Mouse (Mus musculus) heart, embryonic 12.5 days (tissue): Measurements from ENCODE around the gene 4933428G20Rik. TPM values are rescaled to one million over a fixed set of nuclear protein-coding genes. Genes with fewer than 3 reads are reported as not detected.

Experiments used
- ATAC-seq: fragments of 200-750 bp; cut with Nextera tagmentation; 2 replicates; pipeline ENCODE4 v1.8.0; 2017; ENCODE audit warnings: moderate TSS enrichment, moderate library complexity; ENCODE audit not compliant: insufficient number of reproducible peaks, low FRiP score
- H3K27ac ChIP-seq: fragments of 300-500 bp; sonication (generic); 2 replicates; pipeline ENCODE4 v1.5.1; 2016; ENCODE audit warnings: mild to moderate bottlenecking, moderate library complexity; ENCODE audit not compliant: poor library complexity, severe bottlenecking
- H3K27me3 ChIP-seq: fragments of 300-500 bp; sonication (generic); replicated peaks from 2 replicates; pipeline ENCODE4 v1.6.1; 2016; ENCODE audit warnings: mild to moderate bottlenecking, moderate library complexity
- H3K36me3 ChIP-seq: fragments of 300-500 bp; sonication (generic); 2 replicates; pipeline ENCODE4 v1.6.1; 2016; ENCODE audit warnings: mild to moderate bottlenecking, moderate library complexity
- H3K4me1 ChIP-seq: fragments of 300-500 bp; sonication (generic); replicated peaks from 2 replicates; pipeline ENCODE4 v1.6.1; 2016; ENCODE audit warnings: mild to moderate bottlenecking
- H3K4me2 ChIP-seq: fragments of 300-500 bp; sonication (generic); 2 replicates; pipeline ENCODE4 v1.6.1; 2016; ENCODE audit warnings: mild to moderate bottlenecking, moderate library complexity
- H3K4me3 ChIP-seq: fragments of 300-500 bp; sonication (generic); 2 replicates; pipeline ENCODE4 v1.5.1; 2016; ENCODE audit warnings: mild to moderate bottlenecking
- H3K9ac ChIP-seq: fragments of 300-500 bp; sonication (generic); 2 replicates; pipeline ENCODE4 v1.6.1; 2016; ENCODE audit warnings: mild to moderate bottlenecking, moderate library complexity
- H3K9me3 ChIP-seq: fragments of 300-500 bp; sonication (generic); replicated peaks from 2 replicates; pipeline ENCODE4 v1.6.1; 2016; ENCODE audit warnings: mild to moderate bottlenecking, moderate library complexity
- WGBS: fragments of 180-500 bp; shearing (Covaris S2); methylation state at CpG from one replicate; pipeline ENCODE4 v1.1.7; 2016; 5-methylcytosine and 5-hydroxymethylcytosine counted together
- polyA plus RNA-seq: library from polyadenylated mRNA; unstranded; fragments of >200 nt; fragmentation: Nextera tagmentation; extraction: Ambion mirVana; gene quantifications from 2 replicates; pipeline ENCODE4 v1.2.1, GENCODE M21; 2016

Gene 4933428G20Rik
- polyA plus RNA-seq = 0.90 and 1.00 TPM in 2 replicates

DNA sequence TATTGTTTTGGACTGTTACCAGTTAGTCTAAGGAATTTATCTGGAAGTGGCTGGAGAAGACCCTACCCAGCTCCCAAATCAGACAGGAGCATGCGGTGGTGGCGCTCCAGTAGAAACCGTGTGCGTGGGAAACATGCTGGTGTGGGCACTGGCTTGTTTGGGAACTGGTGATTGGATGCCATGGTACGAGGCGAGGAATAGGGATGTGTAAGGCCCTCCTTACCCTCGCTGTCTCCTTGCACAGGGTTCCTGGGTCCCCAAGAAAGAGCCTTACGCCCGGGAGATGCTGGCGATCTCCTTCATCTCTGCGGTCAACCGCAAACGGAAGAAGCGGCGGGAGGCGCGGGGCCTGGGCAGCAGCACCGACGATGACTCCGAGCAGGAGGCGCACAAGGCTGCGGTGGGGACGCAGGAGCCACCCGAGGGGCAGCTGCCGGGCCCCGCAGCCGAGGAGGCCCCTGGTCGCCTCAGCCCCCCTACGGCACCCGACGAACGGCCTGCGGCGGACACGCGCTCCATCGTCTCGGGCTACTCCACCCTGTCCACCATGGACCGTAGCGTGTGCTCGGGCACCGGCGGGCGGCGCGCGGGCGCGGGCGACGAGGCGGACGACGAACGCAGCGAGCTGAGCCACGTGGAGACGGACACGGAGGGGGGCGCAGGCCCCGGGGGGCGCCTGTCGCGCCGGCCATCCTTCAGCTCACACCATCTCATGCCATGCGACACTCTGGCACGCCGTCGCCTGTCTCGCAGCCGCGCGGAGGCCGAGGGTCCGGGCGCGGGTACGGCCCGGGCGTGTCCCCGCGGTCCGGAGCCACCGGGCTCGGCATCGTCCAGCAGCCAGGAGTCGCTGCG lies at the start of gene 4933428G20Rik:
Gene 4933428G20Rik (minus strand): TSS at position 476 of the 855 bp plus-strand sequence.
- ATAC-seq = 0 out of 2 replicates have a peak, but pooled peaks have one; percentile 13
- Histone ChIP-seq H3K27ac (no peak within 1 kb of the TSS), H3K27me3 (peaks cover 38% of the 10 kb centered on the region), H3K4me3 (peak within 1 kb of the TSS; percentile 30), H3K9ac (peak within 1 kb of the TSS; percentile 27; the same call in 1 of the 2 replicates), H3K36me3 (peaks cover 65% of the 10 kb centered on the region), H3K4me2 (peak within 1 kb of the TSS; percentile 59), H3K9me3 (0 out of 2 replicates have a peak, but pooled peaks cover 3% of the 10 kb centered on the region), H3K4me1 (peaks cover 19% of the 10 kb centered on the region)
- WGBS = 35% methylated on average over 88 of the region's 88 CpGs

- H3K9me3 ChIP-seq = no peaks in the 10 kb centered on the region
- H3K27me3 ChIP-seq = peaks cover 100% of the 10 kb centered on the region
- H3K36me3 ChIP-seq = no peaks in the 10 kb centered on the region
- H3K9ac ChIP-seq = no peak overlapping the region
- no peak overlapping the region for H3K27ac ChIP-seq
- H3K4me2 ChIP-seq = no peak overlapping the region
- peaks cover 13% of the 10 kb centered on the region for H3K4me1 ChIP-seq
- H3K4me3 ChIP-seq = no peak overlapping the region
- no peak for ATAC-seq
- WGBS = 33% methylated on average over 8 of the region's 8 CpGs
Observed at GRCm38 (mm10) chr11:97548757-97549156, 48.6 kb upstream of the 4933428G20Rik start.

DNA sequence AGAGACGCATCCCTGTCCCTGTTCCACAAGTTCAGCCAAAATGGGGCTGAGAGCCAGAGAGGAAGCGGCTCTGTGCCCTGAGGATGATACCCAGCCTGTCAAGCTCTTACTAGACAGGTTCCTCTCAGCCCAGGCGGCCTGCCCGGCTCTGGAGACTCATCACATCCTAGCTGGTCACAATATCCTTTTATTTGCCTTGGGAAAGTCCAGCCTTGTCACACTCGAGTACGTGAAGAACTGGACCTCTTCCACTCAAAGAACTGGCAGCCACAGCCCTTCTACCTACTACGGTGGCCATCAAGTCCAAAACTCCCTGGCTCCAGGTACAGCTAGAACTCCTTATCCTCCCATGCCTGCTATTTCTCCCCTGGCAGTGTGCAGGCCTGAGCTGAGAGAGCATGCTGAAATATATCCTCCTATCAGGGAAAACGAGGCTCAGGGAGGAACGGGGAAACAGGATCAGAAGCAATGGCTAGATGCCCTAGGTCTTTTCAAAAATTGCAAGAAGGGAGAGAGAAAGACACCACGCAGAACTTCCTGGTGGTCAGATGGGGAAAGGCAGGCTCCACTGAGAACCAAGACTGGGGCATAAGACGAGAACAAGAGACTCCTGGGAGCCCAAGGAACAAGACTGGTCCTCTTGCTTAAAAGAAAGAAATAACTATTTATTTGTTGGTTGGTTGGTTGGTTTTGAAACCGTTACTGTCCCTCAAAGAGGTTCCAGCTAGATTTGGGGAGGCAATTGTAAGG lies 48.0 kb upstream of the 4933428G20Rik start:
- ATAC-seq = no peak
- Histone ChIP-seq H3K27ac (no peak overlapping the region), H3K4me3 (no peak overlapping the region), H3K4me2 (no peak overlapping the region), H3K9ac (no peak overlapping the region), H3K9me3 (no peaks in the 10 kb centered on the region), H3K27me3 (peaks cover 100% of the 10 kb centered on the region), H3K36me3 (no peaks in the 10 kb centered on the region), H3K4me1 (peaks cover 13% of the 10 kb centered on the region)
- 58% methylated on average over 12 of the region's 12 CpGs for WGBS

GRCm38 (mm10) chr11:97546804-97547411 lies 46.8 kb upstream of the 4933428G20Rik start:
- peak overlapping the region; percentile 73 for H3K9ac ChIP-seq
- no peak overlapping the region for H3K27ac ChIP-seq
- no peaks in the 10 kb centered on the region for H3K9me3 ChIP-seq
- H3K4me2 ChIP-seq = peak overlapping the region; percentile 100
- H3K4me3 ChIP-seq = peak overlapping the region; percentile 69
- H3K4me1 ChIP-seq = peaks cover 13% of the 10 kb centered on the region
- H3K36me3 ChIP-seq = no peaks in the 10 kb centered on the region
- WGBS = 1% methylated on average over 54 of the region's 73 CpGs
- peak; percentile 38; the same call in 1 of the 2 replicates for ATAC-seq
- H3K27me3 ChIP-seq = peaks cover 100% of the 10 kb centered on the region

DNA sequence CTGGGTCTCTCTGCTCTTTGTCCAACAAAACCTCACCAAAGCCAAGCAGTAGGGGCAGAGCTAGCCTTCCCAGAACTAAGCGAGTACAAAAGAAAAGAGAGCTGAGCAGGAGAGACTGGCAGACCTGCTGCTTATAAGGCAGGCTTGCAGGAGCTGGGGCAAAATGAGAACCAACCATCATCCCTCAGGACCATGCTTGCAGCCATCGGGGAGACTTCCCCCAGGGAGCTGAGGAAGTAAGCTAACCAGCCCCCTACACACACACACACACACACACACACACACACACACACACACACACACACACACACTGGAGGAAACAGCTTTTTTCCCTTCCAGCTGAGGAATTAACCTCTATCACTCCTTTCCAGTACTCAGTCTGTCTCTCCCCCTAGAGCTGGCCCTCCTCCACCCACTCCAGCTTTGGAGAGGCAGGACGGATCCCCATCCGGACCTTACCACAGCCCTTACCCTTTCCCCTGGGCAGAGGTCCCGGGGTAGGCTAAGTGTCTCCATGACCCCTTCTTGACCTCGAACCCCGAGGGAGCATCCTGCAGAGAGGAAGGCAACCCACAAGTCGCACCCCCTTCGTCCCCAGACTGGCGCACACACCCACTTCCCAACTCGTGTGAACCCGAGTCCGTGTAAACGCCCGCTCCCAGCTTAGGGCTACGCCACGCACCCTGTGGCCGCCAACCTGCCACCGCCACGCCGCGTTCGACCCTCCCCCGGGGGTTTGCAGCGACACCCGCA lies 45.8 kb upstream of the 4933428G20Rik start:
- peaks cover 13% of the 10 kb centered on the region for H3K4me1 ChIP-seq
- no peak for ATAC-seq
- H3K4me2 ChIP-seq = peak overlapping the region; percentile 100
- H3K9me3 ChIP-seq = no peaks in the 10 kb centered on the region
- peak overlapping the region; percentile 69 for H3K4me3 ChIP-seq
- no peaks in the 10 kb centered on the region for H3K36me3 ChIP-seq
- H3K27me3 ChIP-seq = peaks cover 100% of the 10 kb centered on the region
- no peak overlapping the region for H3K27ac ChIP-seq
- 5% methylated on average over 26 of the region's 26 CpGs for WGBS
- peak overlapping the region; percentile 73 for H3K9ac ChIP-seq

- Histone ChIP-seq H3K27ac (no peak overlapping the region), H3K27me3 (peaks cover 98% of the 10 kb centered on the region), H3K4me1 (peaks cover 13% of the 10 kb centered on the region), H3K36me3 (no peaks in the 10 kb centered on the region), H3K4me2 (no peak overlapping the region), H3K4me3 (no peak overlapping the region), H3K9ac (no peak overlapping the region), H3K9me3 (no peaks in the 10 kb centered on the region)
- WGBS = 76% methylated on average over 9 of the region's 9 CpGs
- no peak for ATAC-seq
Observed at GRCm38 (mm10) chr11:97543883-97544282, 43.7 kb upstream of the 4933428G20Rik start.

- Histone ChIP-seq H3K4me2 (no peak overlapping the region), H3K9me3 (no peaks in the 10 kb centered on the region), H3K27ac (no peak overlapping the region), H3K9ac (no peak overlapping the region), H3K27me3 (peaks cover 98% of the 10 kb centered on the region), H3K4me3 (no peak overlapping the region), H3K4me1 (peaks cover 13% of the 10 kb centered on the region), H3K36me3 (no peaks in the 10 kb centered on the region)
- no peak for ATAC-seq
- WGBS = 54% methylated on average over 12 of the region's 12 CpGs
Observed at GRCm38 (mm10) chr11:97543181-97543733, 43.1 kb upstream of the 4933428G20Rik start.

DNA sequence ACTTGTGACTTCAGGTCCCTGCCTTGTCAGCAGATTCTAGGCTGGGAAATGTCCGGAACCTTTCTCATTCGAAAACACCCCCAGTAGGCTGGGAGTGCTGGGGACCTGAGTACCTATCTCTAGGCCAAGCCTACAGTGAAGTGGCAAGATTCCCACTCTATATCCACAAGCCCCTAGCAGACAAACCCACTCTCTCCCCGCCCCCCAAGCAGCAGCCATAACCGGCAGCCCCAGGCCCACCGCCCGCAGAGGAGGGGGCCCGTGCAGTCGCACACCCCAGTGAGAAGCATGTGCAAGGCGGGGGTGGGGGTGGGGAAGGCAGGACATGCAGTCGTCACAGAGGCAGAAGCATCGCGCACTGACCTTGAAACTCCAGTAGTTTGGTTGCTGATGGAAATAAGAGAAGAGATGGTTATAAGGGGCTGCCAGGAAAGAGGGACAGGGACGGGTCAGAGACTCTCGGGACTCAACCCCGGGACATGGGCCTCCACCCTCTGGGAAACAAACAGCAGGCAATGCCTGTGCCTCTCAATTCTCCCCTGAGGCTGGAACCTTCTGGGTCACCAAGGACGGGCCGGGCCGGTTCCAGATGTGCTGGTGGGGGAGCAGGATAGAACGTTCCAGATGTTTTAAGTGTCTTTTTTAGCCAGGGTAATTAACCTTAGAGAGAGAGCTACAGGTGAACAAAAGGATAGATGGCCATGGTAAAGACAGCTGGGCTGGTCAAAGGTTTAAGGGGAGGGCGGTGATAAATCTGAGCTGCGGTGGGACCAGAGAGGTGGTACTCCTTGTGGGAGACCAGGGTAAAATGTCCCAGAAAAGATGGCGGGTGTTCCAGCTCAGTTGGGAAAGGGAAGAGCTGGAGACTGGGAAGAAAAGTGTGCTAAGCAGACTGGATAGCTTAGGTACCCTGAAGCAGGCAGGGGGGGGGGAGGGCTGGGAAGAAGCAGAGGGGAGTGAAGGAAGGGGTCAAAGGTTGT lies 42.3 kb upstream of the 4933428G20Rik start:
- 76% methylated on average over 22 of the region's 22 CpGs for WGBS
- ATAC-seq = no peak
- Histone ChIP-seq H3K36me3 (no peaks in the 10 kb centered on the region), H3K27me3 (peaks cover 98% of the 10 kb centered on the region), H3K4me3 (no peak overlapping the region), H3K9ac (no peak overlapping the region), H3K4me1 (peaks cover 14% of the 10 kb centered on the region), H3K4me2 (no peak overlapping the region), H3K9me3 (no peaks in the 10 kb centered on the region), H3K27ac (no peak overlapping the region)

- WGBS = 40% methylated on average over 3 of the region's 3 CpGs
- Histone ChIP-seq H3K9me3 (no peaks in the 10 kb centered on the region), H3K27me3 (peaks cover 98% of the 10 kb centered on the region), H3K27ac (no peak overlapping the region), H3K9ac (no peak overlapping the region), H3K4me3 (no peak overlapping the region), H3K4me2 (no peak overlapping the region), H3K36me3 (no peaks in the 10 kb centered on the region), H3K4me1 (peaks cover 15% of the 10 kb centered on the region)
- no peak for ATAC-seq
Observed at GRCm38 (mm10) chr11:97540604-97541003, 40.5 kb upstream of the 4933428G20Rik start.
